Mouse (Mus musculus) forelimb bud, embryonic 11.5 days (tissue): ENCODE measurements at regions not wholly inside any gene's neighbourhood (a gene's known extent, or its start where the extent isn't known, plus 50 kb on each side); places are given as distances from the start of the nearest gene placed in this dataset.

Experiments used
- DNase-seq: peaks from one replicate; pipeline ENCODE4 v3.0.0-alpha.2; 2012; ENCODE audit warnings: low read depth, low spot score

- no peak for DNase-seq
Observed at GRCm38 (mm10) chr15:65733326-65733725, 718.6 kb upstream of the Gm21961 start.

- DNase-seq, result no peak
Observed at GRCm38 (mm10) chr15:65731308-65731707, 716.6 kb upstream of the Gm21961 start.

DNA sequence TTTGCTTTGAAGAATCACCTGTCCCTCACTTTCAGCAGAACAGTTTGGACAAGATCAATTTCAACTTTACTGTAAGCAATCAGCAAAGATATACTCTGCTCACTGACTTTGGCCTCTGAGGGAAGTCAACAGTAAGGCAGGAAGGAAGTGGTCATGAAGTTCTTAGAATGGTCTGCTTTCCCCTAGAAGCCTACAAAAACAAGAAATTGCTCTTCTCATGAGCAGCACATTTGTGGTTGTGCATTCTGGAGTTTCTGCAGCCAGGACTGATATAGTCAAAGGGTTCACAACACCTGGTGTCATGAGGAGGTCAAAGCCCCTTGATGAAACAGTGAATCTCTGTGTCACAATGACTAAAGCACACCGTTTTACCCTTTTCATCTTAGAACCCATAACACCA, 712.4 kb upstream of the Gm21961 start:
- DNase-seq, result no peak

DNA sequence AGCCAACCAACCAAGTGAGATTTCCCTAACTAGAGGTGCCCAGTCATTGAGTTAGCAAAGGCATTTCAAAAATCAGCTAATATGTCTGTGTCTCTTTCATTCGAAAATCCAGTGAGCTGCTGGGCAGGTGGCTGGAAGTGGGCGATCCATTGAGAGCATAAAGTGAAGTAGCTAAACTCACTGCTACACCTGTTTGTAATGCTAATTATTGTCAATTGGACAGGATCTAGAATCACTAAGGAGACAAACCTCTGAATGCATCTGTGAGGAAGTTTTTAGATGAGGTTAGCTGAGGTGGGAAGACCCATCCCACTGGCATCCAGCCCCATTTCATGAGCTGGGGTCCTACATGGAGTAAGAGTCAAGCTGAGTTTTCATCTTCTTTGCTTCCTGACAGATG, 711.6 kb upstream of the Gm21961 start:
- no peak for DNase-seq

DNA sequence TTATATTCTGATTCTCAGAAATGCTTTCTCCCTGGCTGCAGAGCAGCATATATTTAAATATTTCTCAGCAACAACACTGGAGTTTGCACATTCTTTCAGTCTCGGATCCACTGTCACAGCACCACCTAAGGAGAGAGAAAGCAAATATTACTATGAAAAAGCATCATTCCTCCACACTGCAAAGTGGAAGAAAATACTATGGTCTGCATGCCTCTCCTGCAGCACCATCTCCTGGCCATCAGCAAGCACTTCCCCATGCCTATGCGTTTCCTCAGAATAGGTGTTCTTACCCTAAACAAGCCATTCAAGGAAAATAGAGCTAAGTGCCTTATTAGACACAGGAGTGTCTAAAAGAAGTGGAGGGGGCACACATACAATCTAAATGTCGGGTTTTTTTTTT, 688.9 kb upstream of the Gm21961 start:
- DNase-seq, result peak; percentile 4

- peak; percentile 2 for DNase-seq
Observed at GRCm38 (mm10) chr15:65701510-65701909, 686.8 kb upstream of the Gm21961 start.

DNA sequence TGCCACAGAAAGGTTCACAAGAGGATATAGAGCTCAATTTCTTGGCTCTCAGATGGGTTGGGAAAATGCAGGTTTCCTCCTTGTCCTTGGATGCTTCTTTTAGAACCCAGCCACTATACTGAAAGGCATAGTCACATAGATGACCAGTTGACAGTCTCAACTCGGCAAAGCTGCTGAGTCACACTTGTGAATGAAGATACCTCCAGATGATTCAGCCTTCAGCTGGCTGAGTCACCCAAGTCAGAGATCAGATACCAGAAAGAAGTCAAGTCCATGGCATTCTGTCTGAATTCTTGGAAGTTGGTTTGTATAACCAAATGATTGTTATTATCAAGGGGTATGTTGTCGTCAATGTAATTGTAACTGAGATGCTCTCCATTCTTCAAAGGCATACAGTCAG, 683.9 kb upstream of the Gm21961 start:
- DNase-seq, result no peak
